Mouse (Mus musculus) heart, embryonic 16.5 days (tissue): ENCODE measurements around the gene BC048562. TPM values are rescaled to one million over a fixed set of nuclear protein-coding genes. Genes with fewer than 3 reads are reported as not detected.

ENCODE experiments used
- ATAC-seq: fragments of 200-750 bp; cut with Nextera tagmentation; replicated peaks from 2 replicates; pipeline ENCODE4 v1.8.0; 2017; ENCODE audit warnings: moderate number of reproducible peaks; ENCODE audit not compliant: insufficient read depth, low FRiP score; ENCODE audit errors: extremely low read depth
- H3K27ac ChIP-seq: fragments of 300-500 bp; sonication (generic); 2 replicates; pipeline ENCODE4 v1.5.1; 2014; ENCODE audit warnings: mild to moderate bottlenecking, low read length, control low read depth, moderate library complexity
- H3K27me3 ChIP-seq: fragments of 300-500 bp; sonication (generic); 2 replicates; pipeline ENCODE4 v1.6.1; 2014; ENCODE audit warnings: low read length, mixed read lengths; ENCODE audit not compliant: control insufficient read depth, insufficient read depth
- H3K36me3 ChIP-seq: fragments of 300-500 bp; sonication (generic); 2 replicates; pipeline ENCODE4 v1.6.1; 2014; ENCODE audit not compliant: control insufficient read depth, insufficient read depth
- H3K4me1 ChIP-seq: fragments of 300-500 bp; sonication (generic); 2 replicates; pipeline ENCODE4 v1.6.1; 2014; ENCODE audit warnings: low read length, mixed read lengths; ENCODE audit not compliant: control insufficient read depth, insufficient read depth
- H3K4me2 ChIP-seq: fragments of 300-500 bp; sonication (generic); 2 replicates; pipeline ENCODE4 v1.6.1; 2014; ENCODE audit warnings: low read depth, mild to moderate bottlenecking, control low read depth, low read length
- H3K4me3 ChIP-seq: fragments of 300-500 bp; sonication (generic); 2 replicates; pipeline ENCODE4 v1.5.1; 2014; ENCODE audit warnings: mild to moderate bottlenecking, control low read depth, low read length
- H3K9ac ChIP-seq: fragments of 300-500 bp; sonication (generic); 2 replicates; pipeline ENCODE4 v1.6.1; 2014; ENCODE audit warnings: low read length, control low read depth
- H3K9me3 ChIP-seq: fragments of 300-500 bp; sonication (generic); replicated peaks from 2 replicates; pipeline ENCODE4 v1.6.1; 2016; ENCODE audit warnings: low read length; ENCODE audit not compliant: control insufficient read depth
- WGBS: fragments of 180-500 bp; shearing (Covaris S2); extraction: QIAGEN DNeasy Blood & Tissue Kit; methylation state at CpG from one replicate; pipeline ENCODE4 v1.1.7; 2014; 5-methylcytosine and 5-hydroxymethylcytosine counted together
- polyA plus RNA-seq: library from polyadenylated mRNA; unstranded; fragments of >200 nt; fragmentation: Nextera tagmentation; extraction: Ambion mirVana; gene quantifications from 2 replicates; pipeline ENCODE4 v1.2.1, GENCODE M21; 2015

The BC048562 gene
- polyA plus RNA-seq, 1 experiment from 2014 or later = not detected

GRCm38 (mm10) chr9:108453458-108453857 is 17.2 kb downstream of the BC048562 start:
- no peaks in the 10 kb centered on the region for H3K27me3 ChIP-seq
- H3K4me1 ChIP-seq = peaks cover 32% of the 10 kb centered on the region
- H3K4me2 ChIP-seq = no peak overlapping the region
- no peak overlapping the region; the same call in 1 of the 2 replicates for H3K27ac ChIP-seq
- no peaks in the 10 kb centered on the region for H3K9me3 ChIP-seq
- no peak for ATAC-seq
- H3K36me3 ChIP-seq = no peaks in the 10 kb centered on the region; the same call in 1 of the 2 replicates
- H3K4me3 ChIP-seq = no peak overlapping the region
- 62% methylated on average over 4 of the region's 4 CpGs for WGBS
- H3K9ac ChIP-seq = peak overlapping the region; percentile 82; the same call in 1 of the 2 replicates

GRCm38 (mm10) chr9:108454429-108454828 is 18.1 kb downstream of the BC048562 start:
- Histone ChIP-seq H3K27me3 (no peaks in the 10 kb centered on the region), H3K27ac (no peak overlapping the region), H3K4me1 (peaks cover 24% of the 10 kb centered on the region), H3K36me3 (no peaks in the 10 kb centered on the region), H3K9me3 (no peaks in the 10 kb centered on the region), H3K9ac (no peak overlapping the region), H3K4me3 (no peak overlapping the region), H3K4me2 (no peak overlapping the region)
- WGBS = 83% methylated on average over 6 of the region's 6 CpGs
- ATAC-seq = no peak

GRCm38 (mm10) chr9:108455747-108456571 is 19.7 kb downstream of the BC048562 start:
- H3K9me3 ChIP-seq = no peaks in the 10 kb centered on the region
- H3K27me3 ChIP-seq = no peaks in the 10 kb centered on the region
- no peak overlapping the region for H3K9ac ChIP-seq
- H3K4me2 ChIP-seq = no peak overlapping the region
- WGBS = 63% methylated on average over 12 of the region's 12 CpGs
- H3K4me1 ChIP-seq = peaks cover 12% of the 10 kb centered on the region
- no peak for ATAC-seq
- H3K27ac ChIP-seq = no peak overlapping the region
- no peak overlapping the region for H3K4me3 ChIP-seq
- no peaks in the 10 kb centered on the region for H3K36me3 ChIP-seq

DNA sequence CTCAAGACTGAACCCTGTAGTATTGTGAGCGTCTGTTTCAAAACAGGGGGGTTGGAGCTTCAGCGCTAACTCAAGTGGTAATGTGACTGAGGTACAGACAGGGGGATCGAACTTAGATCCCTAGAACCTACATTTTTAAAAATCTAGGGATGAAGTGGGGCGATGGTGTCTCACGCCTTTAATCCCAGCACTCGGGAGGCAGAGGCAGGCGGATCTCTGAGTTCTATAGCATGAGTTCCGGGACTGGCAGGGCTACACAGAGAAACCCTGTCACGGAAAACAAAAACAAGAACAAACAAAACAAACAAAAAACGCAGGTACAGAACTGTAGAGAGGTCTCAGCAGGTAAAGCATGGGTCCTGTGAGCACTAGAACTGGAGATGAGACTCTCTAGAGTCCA is 20.7 kb downstream of the BC048562 start:
- H3K27me3 ChIP-seq = no peaks in the 10 kb centered on the region

DNA sequence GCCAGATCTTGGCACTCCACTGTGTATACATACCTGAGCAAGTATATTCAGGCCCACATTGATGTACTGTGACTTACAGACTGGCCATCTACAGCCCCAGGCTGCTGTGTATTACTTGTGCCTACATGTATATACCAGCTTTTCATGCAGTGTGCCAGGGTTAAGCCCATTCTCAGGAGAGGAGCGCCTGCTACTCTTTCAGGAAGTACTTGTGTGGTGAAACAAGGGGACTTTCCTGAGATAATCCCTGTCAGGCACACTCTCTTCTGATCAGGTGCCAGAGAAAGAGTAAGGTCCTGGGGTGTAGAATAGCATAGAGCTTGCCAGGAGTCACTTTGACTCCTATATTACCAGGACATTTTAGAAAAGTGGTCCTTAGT is 23.6 kb downstream of the BC048562 start:
- no peaks in the 10 kb centered on the region for H3K9me3 ChIP-seq
- peak overlapping the region; percentile 88 for H3K27ac ChIP-seq
- no peaks in the 10 kb centered on the region for H3K27me3 ChIP-seq
- H3K4me1 ChIP-seq = peaks cover 18% of the 10 kb centered on the region
- H3K9ac ChIP-seq = no peak overlapping the region; the same call in 1 of the 2 replicates
- no peak for ATAC-seq
- peaks cover 18% of the 10 kb centered on the region for H3K36me3 ChIP-seq
- WGBS = 78% methylated on average over 1 of the region's 1 CpGs
- H3K4me3 ChIP-seq = peak overlapping the region; percentile 87
- peak overlapping the region; percentile 93 for H3K4me2 ChIP-seq

More for the DNA sequence above, 20.7 kb downstream of the BC048562 start:
- Histone ChIP-seq H3K9ac (no peak overlapping the region), H3K4me2 (no peak overlapping the region), H3K9me3 (no peaks in the 10 kb centered on the region), H3K4me1 (peaks cover 14% of the 10 kb centered on the region), H3K27ac (no peak overlapping the region), H3K36me3 (no peaks in the 10 kb centered on the region), H3K4me3 (no peak overlapping the region)
- 85% methylated on average over 10 of the region's 10 CpGs for WGBS
- no peak for ATAC-seq

DNA sequence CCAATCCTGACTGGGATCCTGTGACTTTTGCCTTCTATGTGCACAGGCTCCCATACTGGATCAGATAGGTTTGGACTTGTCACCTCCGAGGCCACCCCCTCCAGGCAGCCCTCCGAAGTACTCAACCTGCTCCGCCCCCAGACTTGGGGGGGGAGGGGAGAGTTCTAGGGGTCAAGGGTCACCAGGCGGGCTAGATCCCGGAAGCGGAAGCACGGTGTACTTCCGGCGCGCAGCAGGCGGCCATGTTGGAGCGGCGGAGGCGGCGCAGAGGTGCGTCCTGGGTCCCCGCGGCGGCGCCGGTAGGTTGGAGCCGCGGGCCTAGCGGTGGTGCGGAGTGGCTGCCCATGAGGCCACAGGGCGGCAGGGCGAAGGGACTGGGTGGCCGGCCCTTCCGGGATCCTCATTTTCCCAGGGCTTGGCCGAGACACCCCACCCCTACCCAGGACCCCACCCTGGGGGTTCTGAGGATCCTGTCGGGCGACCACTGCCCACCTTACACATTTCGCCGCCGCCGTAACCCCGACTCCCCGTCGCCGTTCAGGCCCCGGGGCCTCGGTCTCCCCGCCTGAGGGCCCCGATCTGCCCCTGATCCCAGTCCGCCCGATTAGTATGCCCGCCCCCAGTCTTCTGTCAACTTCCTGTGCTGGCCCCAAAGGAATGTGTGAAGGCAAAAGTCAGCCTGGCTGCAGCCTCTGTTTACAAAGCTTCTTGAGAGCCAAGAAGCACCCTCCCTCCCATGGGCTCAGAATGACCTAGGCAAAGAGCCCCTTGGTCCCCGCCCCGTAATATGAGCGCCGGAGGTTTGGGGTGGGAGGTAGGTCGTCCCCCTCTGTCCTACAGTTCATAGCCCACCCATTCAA is 24.3 kb downstream of the BC048562 start, which contains the start of gene Ccdc71:
Ccdc71 (plus strand) TSS at position 209 of the 860 bp plus-strand sequence.
- Histone ChIP-seq H3K4me3 (peak within 1 kb of the TSS; percentile 87), H3K27me3 (no peaks in the 10 kb centered on the region), H3K9ac (peak within 1 kb of the TSS; percentile 92), H3K4me1 (peaks cover 18% of the 10 kb centered on the region), H3K9me3 (no peaks in the 10 kb centered on the region), H3K36me3 (peaks cover 19% of the 10 kb centered on the region), H3K4me2 (peak within 1 kb of the TSS; percentile 93), H3K27ac (peak within 1 kb of the TSS; percentile 88)
- peak; percentile 69 for ATAC-seq
- WGBS = under 1% methylated on average over 52 of the region's 52 CpGs

DNA sequence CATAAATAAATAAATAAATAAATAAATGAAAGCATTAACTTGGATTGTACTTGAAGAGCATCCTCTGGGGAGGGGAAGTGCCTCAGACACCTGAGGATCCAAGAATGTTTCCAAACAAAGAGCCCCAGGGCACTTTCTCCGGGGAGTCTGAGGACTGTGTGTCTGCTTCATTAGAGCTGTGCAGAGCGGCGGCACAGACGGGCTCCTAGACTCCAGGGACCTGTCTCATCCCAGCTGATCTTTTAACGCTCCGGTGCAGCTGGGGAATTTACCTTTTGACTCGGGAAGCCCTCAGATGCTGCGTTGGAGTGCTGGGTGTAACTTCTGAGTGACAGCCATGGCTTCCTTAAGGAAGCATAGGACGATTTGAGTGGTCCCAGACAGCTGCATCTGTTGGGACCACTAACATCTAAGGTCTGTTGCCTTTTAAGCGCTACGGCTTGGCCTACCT is 24.9 kb downstream of the BC048562 start, which contains the start of gene Klhdc8b:
Klhdc8b (minus strand) TSS at position 401 of the 451 bp plus-strand sequence.
- no peak for ATAC-seq
- H3K4me1 ChIP-seq = peaks cover 18% of the 10 kb centered on the region
- no peaks in the 10 kb centered on the region for H3K27me3 ChIP-seq
- peak within 1 kb of the TSS; percentile 92 for H3K9ac ChIP-seq
- H3K4me3 ChIP-seq = peak within 1 kb of the TSS; percentile 87
- WGBS = 21% methylated on average over 11 of the region's 11 CpGs
- peak within 1 kb of the TSS; percentile 93 for H3K4me2 ChIP-seq
- H3K9me3 ChIP-seq = no peaks in the 10 kb centered on the region
- peaks cover 24% of the 10 kb centered on the region for H3K36me3 ChIP-seq
- H3K27ac ChIP-seq = peak within 1 kb of the TSS; percentile 88

DNA sequence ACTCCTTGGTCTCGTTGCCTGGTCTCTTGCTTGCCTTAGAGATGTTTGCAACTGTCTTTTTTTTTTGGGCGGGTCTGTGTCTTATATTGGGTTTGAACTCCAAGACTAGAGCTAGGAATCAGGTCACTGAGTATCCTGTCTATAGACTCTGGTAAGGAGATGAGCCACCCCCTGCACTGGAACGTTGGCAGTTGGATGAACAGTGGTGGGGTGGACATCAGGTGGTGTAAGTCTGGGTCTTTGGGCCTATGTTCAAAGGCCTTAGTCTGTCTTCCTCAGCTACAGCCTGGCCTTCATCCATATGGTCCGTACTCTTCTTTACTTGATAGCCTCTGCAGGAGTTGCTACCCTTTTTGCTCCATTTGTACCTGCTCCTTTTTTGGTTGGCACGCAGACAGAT is 25.4 kb downstream of the BC048562 start:
- H3K9ac ChIP-seq = no peak overlapping the region; the same call in 1 of the 2 replicates
- H3K4me1 ChIP-seq = peaks cover 18% of the 10 kb centered on the region
- H3K27ac ChIP-seq = peak overlapping the region; percentile 88
- 77% methylated on average over 5 of the region's 5 CpGs for WGBS
- H3K4me2 ChIP-seq = peak overlapping the region; percentile 93
- no peaks in the 10 kb centered on the region for H3K9me3 ChIP-seq
- no peak for ATAC-seq
- H3K27me3 ChIP-seq = no peaks in the 10 kb centered on the region
- H3K4me3 ChIP-seq = peak overlapping the region; percentile 87
- H3K36me3 ChIP-seq = peaks cover 25% of the 10 kb centered on the region
